Mouse (Mus musculus) cerebellum, adult 2 months (tissue): ENCODE data around the gene Gtpbp1. TPM values are rescaled to one million over a fixed set of nuclear protein-coding genes. Genes with fewer than 3 reads are reported as not detected.

ENCODE experiments used
- DNase-seq, 2 experiments: peaks; one replicate each; pipeline ENCODE4 v3.0.0; 2021
- H3K27ac ChIP-seq: fragments of 200-500 bp; 2 replicates; pipeline ENCODE4 v1.5.1; 2012; ENCODE audit warnings: low read length, control low read depth, inconsistent platforms; ENCODE audit not compliant: insufficient read depth
- H3K27me3 ChIP-seq: fragments of 200-500 bp; 2 replicates; pipeline ENCODE4 v1.6.1; 2012; ENCODE audit warnings: inconsistent platforms, mild to moderate bottlenecking, low read length, moderate library complexity; ENCODE audit not compliant: control insufficient read depth, insufficient read depth
- H3K4me1 ChIP-seq: fragments of 200-500 bp; 2 replicates; pipeline ENCODE4 v1.6.1; 2011; ENCODE audit warnings: low read length; ENCODE audit not compliant: control insufficient read depth, insufficient read depth
- H3K4me3 ChIP-seq: fragments of 200-500 bp; replicated peaks from 2 replicates; pipeline ENCODE3; 2011; ENCODE audit warnings: mild to moderate bottlenecking, low read depth, low read length, control low read depth; ENCODE audit not compliant: insufficient read depth
- CTCF ChIP-seq: fragments of 200-500 bp; IDR thresholded peaks from 2 replicates; pipeline ENCODE4 v1.5.1; 2011; ENCODE audit warnings: low read depth, mild to moderate bottlenecking, control low read depth, low read length, moderate library complexity, borderline replicate concordance; ENCODE audit not compliant: insufficient read depth
- POLR2A ChIP-seq: fragments of 200-500 bp; IDR thresholded peaks from 2 replicates; pipeline ENCODE4 v1.6.1; 2011; ENCODE audit warnings: low read length, control low read depth, borderline replicate concordance; ENCODE audit not compliant: insufficient read depth
- WGBS: fragments of 180-500 bp; shearing (Covaris S2); methylation state at CpG from one replicate; pipeline ENCODE4 v1.1.7; 2018; 5-methylcytosine and 5-hydroxymethylcytosine counted together
- polyA plus RNA-seq: library from polyadenylated mRNA; depleted of rRNA; stranded (reverse); fragments of >200 nt; gene quantifications from 2 replicates; pipeline ENCODE4 v1.2.3, GENCODE M21; 2012; rRNA removed

The Gtpbp1 gene
- polyA plus RNA-seq, 1 experiment: 52.5 TPM

GRCm38 (mm10) chr15:79768302-79768701 is 77.7 kb downstream of the Gtpbp1 start:
- 53% methylated on average over 6 of the region's 6 CpGs for WGBS
- H3K27ac ChIP-seq: no peak overlapping the region
- H3K4me1 ChIP-seq: peaks cover 72% of the 10 kb centered on the region
- no peaks in the 10 kb centered on the region for H3K27me3 ChIP-seq
- no peak for TF ChIP-seq CTCF
- TF ChIP-seq POLR2A: no peak
- no peak overlapping the region for H3K4me3 ChIP-seq
- DNase-seq: no peak

GRCm38 (mm10) chr15:79770629-79771240 is 80.1 kb downstream of the Gtpbp1 start:
- Histone ChIP-seq H3K27ac (no peak overlapping the region), H3K27me3 (no peaks in the 10 kb centered on the region), H3K4me3 (no peak overlapping the region), H3K4me1 (peaks cover 55% of the 10 kb centered on the region)
- DNase-seq: no peak
- no peak for TF ChIP-seq POLR2A
- TF ChIP-seq CTCF: no peak
- WGBS: 51% methylated on average over 21 of the region's 21 CpGs

Other genes with a start within 250 kb of the Gtpbp1 start
- gene Csnk1e, start 235.3 kb upstream of the Gtpbp1 start, polyA plus RNA-seq: 110 and 122 TPM in 2 replicates
- 0.82 and 1.5 TPM in 2 replicates for gene Kcnj4, start 185.6 kb upstream of the Gtpbp1 start, polyA plus RNA-seq
- 1.7 and 2.5 TPM in 2 replicates for gene Kdelr3, start 174.4 kb upstream of the Gtpbp1 start, polyA plus RNA-seq
- gene Ddx17, start 144.1 kb upstream of the Gtpbp1 start, polyA plus RNA-seq: 414 and 429 TPM in 2 replicates
- gene Dmc1, start 85.7 kb upstream of the Gtpbp1 start, polyA plus RNA-seq: 1.2 and 1.4 TPM in 2 replicates
- gene Fam227a, start 31.9 kb upstream of the Gtpbp1 start, polyA plus RNA-seq: 8.5 and 9.5 TPM in 2 replicates
- gene Cby1, start 31.6 kb upstream of the Gtpbp1 start, polyA plus RNA-seq: 30.3 and 32.3 TPM in 2 replicates
- gene Tomm22, start 20.0 kb upstream of the Gtpbp1 start, polyA plus RNA-seq: 99.9 and 106 TPM in 2 replicates
- gene Josd1, start 2.9 kb upstream of the Gtpbp1 start, polyA plus RNA-seq: 43.8 and 45.0 TPM in 2 replicates
- gene Sun2, start 51.7 kb downstream of the Gtpbp1 start, polyA plus RNA-seq: 42.7 and 45.2 TPM in 2 replicates
- gene Dnal4, start 87.0 kb downstream of the Gtpbp1 start, polyA plus RNA-seq: 55.1 and 56.7 TPM in 2 replicates
- gene Nptxr, start 113.9 kb downstream of the Gtpbp1 start, polyA plus RNA-seq: 88.0 and 100 TPM in 2 replicates
- gene Npcd, start 143.4 kb downstream of the Gtpbp1 start, polyA plus RNA-seq: 1.7 and 4.1 TPM in 2 replicates
- 183 TPM in 2 replicates for gene Cbx6, start 143.8 kb downstream of the Gtpbp1 start, polyA plus RNA-seq
- gene Apobec3, start 200.8 kb downstream of the Gtpbp1 start, polyA plus RNA-seq: 3.3 and 3.6 TPM in 2 replicates